Mouse (Mus musculus) lung, adult 2 months (tissue): ENCODE data around the gene Gm20388.

Source experiments
- CTCF ChIP-seq: fragments of 200-500 bp; IDR thresholded peaks from 2 replicates; pipeline ENCODE4 v1.5.1; 2011; ENCODE audit warnings: mild to moderate bottlenecking, low read length, control low read depth; ENCODE audit not compliant: insufficient read depth
- POLR2A ChIP-seq: fragments of 200-500 bp; IDR thresholded peaks from 2 replicates; pipeline ENCODE4 v1.6.1; 2011; ENCODE audit warnings: low read depth, mild to moderate bottlenecking, control low read depth, low read length, borderline replicate concordance; ENCODE audit errors: extremely low read depth

DNA sequence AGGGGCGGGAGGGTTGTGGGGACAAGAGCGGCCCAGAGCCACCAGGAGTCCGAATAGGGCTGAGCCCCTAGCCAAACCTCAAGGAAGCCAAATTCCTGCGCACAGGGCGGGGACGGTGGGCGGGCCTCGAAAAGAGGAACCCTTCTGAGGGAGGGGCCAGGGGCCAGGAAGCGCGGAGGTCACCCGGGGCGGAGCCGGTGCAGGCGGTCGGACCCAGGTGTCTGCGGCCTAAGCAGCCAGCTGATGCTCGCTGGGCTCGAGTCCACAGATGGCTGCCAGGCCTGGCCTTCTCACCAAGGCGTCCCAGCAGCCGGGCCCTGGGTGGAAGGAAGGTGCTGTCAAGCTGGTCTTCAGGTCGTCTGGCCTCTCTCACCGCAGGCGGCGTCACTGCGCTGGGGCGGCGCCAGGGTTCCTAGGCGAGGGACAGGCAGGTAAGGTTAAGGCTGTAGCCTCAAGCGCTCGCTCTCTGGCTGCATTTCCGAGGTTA is 2959.8 kb downstream of the Gm20388 start:
- TF ChIP-seq POLR2A (no peak), CTCF (no peak)
